Comparison of ENCODE assay signal across 22 mouse cellular contexts in genomic region chr13:32536241-32536640, GRCm38 (mm10).
DNase-seq lines count a peak whose midpoint lies in the region; ATAC-seq and TF ChIP-seq lines count a peak whose summit lies in the region.
"Had no signal": no experiment of that assay in that cellular context is flagged by ENCODE, and none has a peak within 500 bp of the region (broad histone marks: within the 10 kb centered on the region; RNA-seq: fewer than 3 reads in every experiment).

No protein-coding gene starts in this region.

- no peaks in the 10 kb centered on the region for H3K27me3 ChIP-seq in midbrain, embryonic 11.5 days (ENCODE audit: control insufficient read depth, insufficient read depth, low read length)
- H3K27me3 ChIP-seq in midbrain, embryonic 15.5 days (replicated peaks), result no peaks in the 10 kb centered on the region
- no peaks in the 10 kb centered on the region for H3K27me3 ChIP-seq in forebrain, embryonic 10.5 days (ENCODE audit: poor library complexity, severe bottlenecking)
- H3K27me3 ChIP-seq: embryonic facial prominence, embryonic 13.5 days; heart, embryonic 13.5 days; hindbrain, embryonic 15.5 days had no signal

- no peak overlapping the region for H3K4me2 ChIP-seq in midbrain, embryonic 11.5 days
- H3K4me2 ChIP-seq in midbrain, embryonic 15.5 days, result no peak overlapping the region
- H3K4me2 ChIP-seq: embryonic facial prominence, embryonic 13.5 days; heart, embryonic 13.5 days; hindbrain, embryonic 15.5 days had no signal

- no peak for ATAC-seq in midbrain, embryonic 11.5 days (ENCODE audit: low FRiP score)
- ATAC-seq in midbrain, embryonic 15.5 days (replicated peaks), result no peak
- ATAC-seq: CD4-positive, CD25-positive, alpha-beta regulatory T cell, adult 4 months; forebrain, embryonic 14.5 days had no signal

- TF ChIP-seq POLR2A in lung, adult 2 months (IDR thresholded peaks at IDR 0.05; ENCODE audit: borderline replicate concordance, extremely low read depth, low read depth, low read length), result no peak

- TF ChIP-seq CTCF in lung, adult 2 months (IDR thresholded peaks at IDR 0.05; ENCODE audit: insufficient read depth, low read length), result no peak

- no peak overlapping the region for H3K4me3 ChIP-seq in midbrain, embryonic 11.5 days (ENCODE audit: low read depth, low read length)
- H3K4me3 ChIP-seq in midbrain, embryonic 15.5 days, result no peak overlapping the region
- no peak overlapping the region for H3K4me3 ChIP-seq in lung, adult 2 months (replicated peaks; ENCODE audit: extremely low read depth, low read depth, low read length)
- H3K4me3 ChIP-seq in forebrain, embryonic 10.5 days, result no peak overlapping the region
- H3K4me3 ChIP-seq: embryonic facial prominence, embryonic 13.5 days; gastrocnemius, adult 2 months; heart, embryonic 13.5 days; hindbrain, embryonic 15.5 days had no signal

- H3K9ac ChIP-seq in midbrain, embryonic 11.5 days (ENCODE audit: low read length), result no peak overlapping the region
- H3K9ac ChIP-seq in midbrain, embryonic 15.5 days, result no peak overlapping the region
- H3K9ac ChIP-seq: embryonic facial prominence, embryonic 13.5 days; heart, embryonic 13.5 days; hindbrain, embryonic 15.5 days had no signal

- H3K36me3 ChIP-seq in midbrain, embryonic 11.5 days (ENCODE audit: control insufficient read depth, insufficient read depth, low read length), result no peaks in the 10 kb centered on the region
- H3K36me3 ChIP-seq in midbrain, embryonic 15.5 days (replicated peaks), result no peaks in the 10 kb centered on the region
- no peaks in the 10 kb centered on the region for H3K36me3 ChIP-seq in forebrain, embryonic 10.5 days (replicated peaks)
- H3K36me3 ChIP-seq: embryonic facial prominence, embryonic 13.5 days; G1E; heart, embryonic 13.5 days; hindbrain, embryonic 15.5 days had no signal

- H3K4me1 ChIP-seq in midbrain, embryonic 11.5 days (ENCODE audit: control insufficient read depth, insufficient read depth, low read length), result no peaks in the 10 kb centered on the region
- H3K4me1 ChIP-seq in midbrain, embryonic 15.5 days, result no peaks in the 10 kb centered on the region
- H3K4me1 ChIP-seq in lung, adult 2 months (ENCODE audit: control insufficient read depth, insufficient read depth, low read length), result no peaks in the 10 kb centered on the region
- no peaks in the 10 kb centered on the region; the same call in 1 of the 2 replicates for H3K4me1 ChIP-seq in forebrain, embryonic 10.5 days
- H3K4me1 ChIP-seq: heart, embryonic 13.5 days; hindbrain, embryonic 15.5 days had no signal

- H3K27ac ChIP-seq in midbrain, embryonic 11.5 days (ENCODE audit: low read depth, low read length), result no peak overlapping the region
- no peak overlapping the region for H3K27ac ChIP-seq in midbrain, embryonic 15.5 days
- H3K27ac ChIP-seq in forebrain, embryonic 10.5 days, result no peak overlapping the region
- H3K27ac ChIP-seq: embryonic facial prominence, embryonic 13.5 days; gastrocnemius, adult 2 months; heart, embryonic 13.5 days; hindbrain, embryonic 15.5 days had no signal

- peak; percentile 47 for DNase-seq in midbrain, embryonic 11.5 days (ENCODE audit: low spot score, missing footprints)
- peak; percentile 55 for DNase-seq in embryo, embryonic 10 days (ENCODE audit: low spot score)
- peak; percentile 6 for DNase-seq in embryo, embryonic 9.5 days (ENCODE audit: extremely low spot score)
- DNase-seq in lung, adult 2 months, result no peak
- DNase-seq in forebrain, embryonic 10.5 days (ENCODE audit: extremely low spot score, low spot score), result no peak
- DNase-seq in spleen, postnatal 10 days (ENCODE audit: low spot score in 2 of 2), result no peak
- DNase-seq: adrenal gland, postnatal 10 days; B cell, adult 2 months; cerebellum, adult 11 months; cerebellum, adult 8-10 months; cerebellum, postnatal 14 days; gastrocnemius, adult 2 months; gastrocnemius, postnatal 25 days; heart, postnatal 36 days; kidney, adult 11 months had no signal

- WGBS in midbrain, embryonic 11.5 days, result 80% methylated on average over 4 of the region's 4 CpGs
- 92% methylated on average over 4 of the region's 4 CpGs for WGBS in midbrain, embryonic 15.5 days
- 75% methylated on average over 4 of the region's 4 CpGs for WGBS in lung, adult 2 months
- WGBS in forebrain, embryonic 10.5 days, result 75% methylated on average over 4 of the region's 4 CpGs

- H3K9me3 ChIP-seq in midbrain, embryonic 11.5 days (ENCODE audit: control insufficient read depth, low read length), result no peaks in the 10 kb centered on the region
- H3K9me3 ChIP-seq in midbrain, embryonic 15.5 days, result no peaks in the 10 kb centered on the region
- no peaks in the 10 kb centered on the region for H3K9me3 ChIP-seq in forebrain, embryonic 10.5 days
- H3K9me3 ChIP-seq: embryonic facial prominence, embryonic 13.5 days; G1E; heart, embryonic 13.5 days; hindbrain, embryonic 15.5 days had no signal

Comparison
In these comparisons a context has a peak if more than half of its experiments do, and no peak if none do; other contexts are left out.
1. DNase-seq: peak in midbrain, embryonic 11.5 days (single experiment), embryo, embryonic 10 days (single experiment) and embryo, embryonic 9.5 days (single experiment); none in lung, adult 2 months (single experiment), forebrain, embryonic 10.5 days (single experiment) and spleen, postnatal 10 days (0 of 2).